Mouse (Mus musculus) erythroblast, embryonic 14.5 days (primary cell): ENCODE measurements around the gene Nup210l. TPM values are rescaled to one million over a fixed set of nuclear protein-coding genes. Genes with fewer than 3 reads are reported as not detected.
A peak's percentile ranks its signal among the peaks of the same experiment; 100 is the strongest.
"Not testable (repeated sequence)": the region's sequence is repeated elsewhere in the genome, so short reads cannot be mapped to it uniquely, and the experiment has no call there.

Experiments
- H3K27me3 ChIP-seq: 2 replicates; pipeline ENCODE4 v1.6.1; 2012; ENCODE audit warnings: inconsistent platforms; ENCODE audit not compliant: control insufficient read depth
- H3K36me3 ChIP-seq: 2 replicates; pipeline ENCODE4 v1.6.1; 2012; ENCODE audit warnings: mild to moderate bottlenecking, inconsistent platforms; ENCODE audit not compliant: control insufficient read depth
- H3K4me1 ChIP-seq: 2 replicates; pipeline ENCODE4 v1.6.1; 2012; ENCODE audit warnings: inconsistent platforms; ENCODE audit not compliant: control insufficient read depth
- H3K4me3 ChIP-seq: replicated peaks from 2 replicates; pipeline ENCODE3; 2012; ENCODE audit warnings: moderate library complexity, mild to moderate bottlenecking, inconsistent platforms
- H3K9me3 ChIP-seq: 2 replicates; pipeline ENCODE4 v1.6.1; 2012; ENCODE audit warnings: low read length, inconsistent platforms, mixed read lengths; ENCODE audit not compliant: control insufficient read depth
- GATA1 ChIP-seq: IDR thresholded peaks from 2 replicates; pipeline ENCODE4 v1.6.1; 2012; ENCODE audit warnings: low read length, inconsistent platforms, mixed read lengths
- TAL1 ChIP-seq: IDR thresholded peaks from 3 replicates; pipeline ENCODE4 v1.6.1; 2012; ENCODE audit warnings: low read length, inconsistent platforms, mixed read lengths
- polyA plus RNA-seq: library from polyadenylated mRNA; stranded (reverse); fragments of >175 nt; gene quantifications from 2 replicates; pipeline ENCODE4 v1.2.3, GENCODE M21; 2012

Gene Nup210l
- polyA plus RNA-seq, 1 experiment: not detected

GRCm38 (mm10) chr3:90242984-90243775 is 139.2 kb downstream of the Nup210l start, which contains the start of gene Creb3l4:
Creb3l4 (minus strand) TSS chr3:90243512.
- Histone ChIP-seq H3K27me3 (no peaks in the 10 kb centered on the region), H3K9me3 (no peaks in the 10 kb centered on the region), H3K4me1 (peaks cover 35% of the 10 kb centered on the region), H3K4me3 (peak within 1 kb of the TSS; percentile 40), H3K36me3 (no peaks in the 10 kb centered on the region)
- no peak for TF ChIP-seq TAL1
- no peak for TF ChIP-seq GATA1

DNA sequence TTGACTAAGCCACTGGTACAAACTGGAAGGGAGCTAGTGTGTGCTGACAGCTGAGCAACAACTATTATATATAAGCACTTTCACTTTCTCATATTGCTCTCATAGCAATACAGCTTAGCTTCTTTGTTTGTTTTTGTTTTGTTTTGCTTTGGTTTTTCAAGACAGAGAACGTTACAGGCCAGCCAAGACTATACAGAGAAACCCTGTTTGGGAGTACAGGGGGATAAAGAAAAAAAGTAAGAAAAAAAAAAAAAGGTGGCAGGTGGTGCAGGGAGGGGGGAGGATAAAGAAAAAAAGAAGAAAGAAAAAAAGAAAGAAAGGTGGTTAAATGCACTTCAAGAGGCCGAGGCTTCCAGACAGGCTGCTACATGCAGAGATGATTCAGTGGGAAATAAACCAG is 141.5 kb downstream of the Nup210l start:
- no peak for TF ChIP-seq TAL1
- no peaks in the 10 kb centered on the region for H3K9me3 ChIP-seq
- no peaks in the 10 kb centered on the region; the same call in 1 of the 2 replicates for H3K36me3 ChIP-seq
- H3K4me3 ChIP-seq: no peak overlapping the region
- H3K4me1 ChIP-seq: peaks cover 46% of the 10 kb centered on the region
- no peaks in the 10 kb centered on the region for H3K27me3 ChIP-seq

- H3K9me3 ChIP-seq: no peaks in the 10 kb centered on the region
- no peaks in the 10 kb centered on the region for H3K27me3 ChIP-seq
- peaks cover 13% of the 10 kb centered on the region for H3K36me3 ChIP-seq
- peaks cover 36% of the 10 kb centered on the region for H3K4me1 ChIP-seq
- TF ChIP-seq TAL1 (no peak), GATA1 (no peak)
- peak overlapping the region; percentile 77 for H3K4me3 ChIP-seq
Measured at GRCm38 (mm10) chr3:90247630-90247959, 143.7 kb downstream of the Nup210l start.

DNA sequence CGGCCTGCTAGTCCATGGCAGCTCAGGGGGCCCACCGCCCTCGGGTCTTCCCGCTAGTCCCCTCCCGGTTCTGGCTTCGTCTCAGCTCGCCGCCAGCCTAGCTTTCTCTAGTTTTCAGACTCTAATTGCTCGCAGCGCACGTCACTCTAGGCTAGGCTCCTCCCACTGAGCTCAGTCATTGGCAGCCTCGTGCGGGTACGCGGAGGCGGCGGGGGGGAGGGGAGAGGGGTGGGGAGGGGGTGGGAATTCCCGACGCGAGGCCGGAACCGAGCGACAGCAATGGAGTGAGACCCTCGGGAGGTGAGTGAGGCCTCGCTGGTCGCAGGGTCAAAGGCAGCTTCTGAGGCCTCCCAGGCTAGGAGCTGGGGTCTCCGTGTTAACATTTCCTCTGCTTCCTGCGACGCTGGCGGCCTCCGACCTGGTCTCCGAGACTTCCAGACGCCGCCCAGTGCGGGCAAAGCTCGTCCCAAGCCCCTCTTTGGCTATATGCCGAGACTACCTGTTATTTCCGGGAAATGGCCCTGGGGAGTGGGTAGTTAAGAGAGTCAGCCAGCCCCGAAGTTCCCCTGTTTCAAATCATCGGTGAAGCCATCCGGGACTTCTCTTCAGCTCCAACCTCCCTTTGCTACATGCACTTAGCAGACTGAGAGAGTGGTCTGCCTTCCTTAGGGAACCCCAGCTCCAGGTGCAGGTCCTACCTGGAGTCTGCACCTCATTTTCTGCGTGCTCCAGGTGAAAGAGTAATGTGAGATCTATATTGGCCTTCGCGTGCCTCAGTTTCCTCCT is 144.2 kb downstream of the Nup210l start, which contains the start of gene Slc39a1:
Gene Slc39a1 (plus strand): TSS at position 213 of the 786 bp plus-strand sequence.
- H3K27me3 ChIP-seq: no peaks in the 10 kb centered on the region
- peaks cover 31% of the 10 kb centered on the region for H3K4me1 ChIP-seq
- TF ChIP-seq GATA1: no peak
- no peak for TF ChIP-seq TAL1

DNA sequence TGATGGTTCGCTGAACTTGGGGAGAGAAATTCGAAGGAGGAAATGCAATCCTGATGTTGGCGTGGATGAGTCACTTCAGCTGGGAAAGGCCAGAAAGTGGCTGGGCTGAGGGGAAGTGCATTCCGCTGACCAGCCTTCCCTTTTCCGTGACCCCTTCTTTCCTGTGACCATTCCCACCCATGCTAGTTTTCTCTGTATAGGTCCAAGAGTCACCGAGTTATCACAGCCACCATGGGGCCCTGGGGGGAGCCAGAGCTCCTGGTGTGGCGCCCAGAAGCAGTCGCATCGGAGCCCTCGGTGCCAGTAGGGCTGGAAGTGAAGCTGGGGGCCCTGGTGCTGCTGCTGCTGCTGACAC is 144.8 kb downstream of the Nup210l start:
- no peak for TF ChIP-seq TAL1
- no peak for TF ChIP-seq GATA1
- Histone ChIP-seq H3K4me1 (peaks cover 26% of the 10 kb centered on the region), H3K9me3 (no peaks in the 10 kb centered on the region), H3K4me3 (peak overlapping the region; percentile 77), H3K27me3 (no peaks in the 10 kb centered on the region), H3K36me3 (peaks cover 13% of the 10 kb centered on the region)

More for the DNA sequence above, 144.2 kb downstream of the Nup210l start, which contains the start of gene Slc39a1:
- Histone ChIP-seq H3K9me3 (no peaks in the 10 kb centered on the region), H3K4me3 (peak within 1 kb of the TSS; percentile 77), H3K36me3 (peaks cover 13% of the 10 kb centered on the region)

DNA sequence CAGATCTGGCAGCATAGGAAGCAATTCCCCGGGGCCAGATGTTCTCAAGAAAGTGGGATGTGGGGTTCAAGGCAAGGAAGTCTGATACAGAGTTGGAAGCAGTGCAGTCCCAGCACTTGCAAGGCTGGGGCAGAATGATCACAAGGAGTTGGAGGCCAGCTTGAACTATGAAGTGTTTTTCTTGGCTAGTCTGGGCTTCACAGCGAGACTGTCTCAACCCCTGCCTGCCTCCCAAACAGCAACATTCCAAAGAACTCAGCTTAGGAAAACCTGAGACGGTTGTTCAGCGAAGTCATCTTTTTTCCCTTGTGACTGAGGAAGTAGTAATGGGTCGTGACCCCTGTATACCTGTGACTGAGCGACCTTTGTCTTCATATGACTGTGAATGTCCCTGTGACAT is 146.9 kb downstream of the Nup210l start:
- Histone ChIP-seq H3K9me3 (no peaks in the 10 kb centered on the region), H3K4me3 (no peak overlapping the region), H3K36me3 (peaks cover 13% of the 10 kb centered on the region), H3K27me3 (no peaks in the 10 kb centered on the region), H3K4me1 (peaks cover 39% of the 10 kb centered on the region)
- TF ChIP-seq TAL1: no peak
- TF ChIP-seq GATA1: no peak

DNA sequence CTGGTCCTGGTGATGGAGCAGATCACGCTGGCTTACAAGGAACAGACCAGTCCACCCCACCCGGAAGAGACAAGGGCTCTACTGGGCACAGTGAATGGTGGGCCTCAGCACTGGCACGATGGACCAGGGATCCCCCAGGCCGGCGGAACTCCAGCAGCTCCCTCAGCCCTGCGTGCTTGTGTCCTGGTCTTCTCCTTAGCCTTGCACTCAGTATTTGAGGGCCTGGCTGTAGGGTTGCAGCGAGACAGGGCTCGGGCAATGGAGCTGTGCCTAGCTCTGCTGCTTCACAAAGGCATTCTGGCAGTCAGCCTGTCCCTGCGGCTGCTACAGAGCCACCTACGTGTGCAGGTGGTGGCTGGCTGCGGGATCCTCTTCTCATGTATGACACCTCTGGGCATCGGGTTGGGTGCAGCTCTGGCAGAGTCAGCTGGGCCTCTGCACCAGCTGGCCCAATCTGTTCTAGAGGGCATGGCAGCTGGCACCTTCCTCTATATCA is 147.8 kb downstream of the Nup210l start:
- H3K4me1 ChIP-seq: peaks cover 41% of the 10 kb centered on the region
- H3K36me3 ChIP-seq: peaks cover 14% of the 10 kb centered on the region
- H3K9me3 ChIP-seq, H3K4me3 ChIP-seq, H3K27me3 ChIP-seq: not testable (repeated sequence)

DNA sequence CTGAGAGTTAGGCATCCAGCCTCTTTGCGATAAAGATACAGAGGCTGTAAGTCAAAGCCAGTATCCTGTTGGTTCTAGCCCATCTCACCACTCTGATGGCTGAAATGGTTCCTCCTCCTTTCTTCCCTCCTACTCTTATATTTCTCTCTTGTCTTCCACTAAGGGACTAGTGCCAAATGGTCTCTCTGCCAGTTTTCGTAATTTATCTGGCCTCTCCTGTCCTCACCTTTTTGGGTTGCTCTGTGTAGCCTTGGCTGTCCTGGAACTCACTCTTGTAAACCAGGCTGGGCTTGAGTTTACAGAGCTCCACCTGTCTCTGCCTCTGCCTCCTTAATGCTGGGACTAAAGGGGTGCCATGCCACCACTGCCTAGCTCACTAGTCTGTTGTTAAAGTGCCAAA is 148.7 kb downstream of the Nup210l start:
- peaks cover 40% of the 10 kb centered on the region for H3K4me1 ChIP-seq

DNA sequence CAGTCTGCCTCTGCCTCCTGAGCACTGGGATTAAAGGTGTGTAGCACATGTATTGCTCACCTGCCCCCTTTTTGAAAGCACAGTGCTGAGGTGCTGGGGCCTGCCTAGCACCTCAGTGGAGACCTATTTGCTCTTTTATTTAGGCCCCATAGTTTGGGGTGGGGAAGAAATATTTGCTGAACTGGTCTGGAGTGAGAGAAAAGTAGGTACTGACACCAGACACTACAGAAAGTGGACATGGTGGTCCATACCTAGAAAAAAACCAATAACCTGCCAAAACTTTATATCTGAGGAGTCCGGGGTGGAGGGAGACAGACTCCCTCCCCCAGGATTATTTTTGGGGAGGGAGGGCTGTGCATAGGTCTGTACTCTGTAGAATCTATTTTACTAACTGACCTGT is 149.2 kb downstream of the Nup210l start:
- peaks cover 38% of the 10 kb centered on the region for H3K4me1 ChIP-seq
- not testable (repeated sequence) for H3K9me3 ChIP-seq

More for the DNA sequence above, 148.7 kb downstream of the Nup210l start:
- H3K27me3 ChIP-seq, H3K9me3 ChIP-seq, H3K4me3 ChIP-seq: not testable (repeated sequence)
- H3K36me3 ChIP-seq: peaks cover 23% of the 10 kb centered on the region

More for the DNA sequence above, 149.2 kb downstream of the Nup210l start:
- peaks cover 26% of the 10 kb centered on the region for H3K36me3 ChIP-seq
- not testable (repeated sequence) for H3K4me3 ChIP-seq, H3K27me3 ChIP-seq
